Mouse (Mus musculus) heart, embryonic 14.5 days (tissue): Measurements from ENCODE around the gene Uroc1. TPM values are rescaled to one million over a fixed set of nuclear protein-coding genes. Genes with fewer than 3 reads are reported as not detected.

Source experiments
- ATAC-seq: fragments of 200-750 bp; cut with Nextera tagmentation; 2 replicates; pipeline ENCODE4 v1.8.0; 2017; ENCODE audit warnings: low read depth, moderate TSS enrichment; ENCODE audit not compliant: insufficient number of reproducible peaks, insufficient read depth, low FRiP score
- H3K27ac ChIP-seq, 2 experiments: fragments of 200-500 bp in 1 of 2; fragments of 300-500 bp in 1 of 2; sonication (generic) in 1 of 2; replicated peaks in 1 of 2; 2 replicates each; pipeline ENCODE4 v1.5.1; 2012 to 2014; ENCODE audit warnings: low read depth in 2 of 2, low read length in 2 of 2, control low read depth in 1 of 2, mild to moderate bottlenecking in 1 of 2, mixed read lengths in 1 of 2; ENCODE audit not compliant: control insufficient read depth in 1 of 2, insufficient read depth in 1 of 2
- H3K27me3 ChIP-seq: fragments of 300-500 bp; sonication (generic); 2 replicates; pipeline ENCODE4 v1.6.1; 2014; ENCODE audit warnings: mild to moderate bottlenecking, low read length, control low read depth; ENCODE audit not compliant: control insufficient read depth, insufficient read depth
- H3K36me3 ChIP-seq: fragments of 300-500 bp; sonication (generic); 2 replicates; pipeline ENCODE4 v1.6.1; 2014; ENCODE audit warnings: mild to moderate bottlenecking, control low read depth, low read length, mixed read lengths; ENCODE audit not compliant: control insufficient read depth, insufficient read depth
- H3K4me1 ChIP-seq, 2 experiments: fragments of 200-500 bp in 1 of 2; fragments of 300-500 bp in 1 of 2; sonication (generic) in 1 of 2; 2 replicates each; pipeline ENCODE4 v1.6.1; 2012 to 2014; ENCODE audit warnings: low read length in 2 of 2, control low read depth in 1 of 2, mixed read lengths in 1 of 2; ENCODE audit not compliant: control insufficient read depth in 2 of 2, insufficient read depth in 2 of 2
- H3K4me2 ChIP-seq: fragments of 300-500 bp; sonication (generic); 2 replicates; pipeline ENCODE4 v1.6.1; 2014; ENCODE audit warnings: mild to moderate bottlenecking, low read length
- H3K4me3 ChIP-seq, 2 experiments: fragments of 200-500 bp in 1 of 2; fragments of 300-500 bp in 1 of 2; sonication (generic) in 1 of 2; 2 replicates each; pipeline ENCODE4 v1.5.1; 2012 to 2014; ENCODE audit warnings: low read length in 2 of 2, mild to moderate bottlenecking in 2 of 2, control low read depth in 1 of 2, low read depth in 1 of 2, moderate library complexity in 1 of 2; ENCODE audit not compliant: control insufficient read depth in 1 of 2, insufficient read depth in 1 of 2
- H3K9ac ChIP-seq: fragments of 300-500 bp; sonication (generic); 2 replicates; pipeline ENCODE4 v1.6.1; 2014; ENCODE audit warnings: mild to moderate bottlenecking, low read length
- H3K9me3 ChIP-seq: fragments of 300-500 bp; sonication (generic); 2 replicates; pipeline ENCODE4 v1.6.1; 2016; ENCODE audit warnings: low read length, control low read depth; ENCODE audit not compliant: control insufficient read depth
- WGBS: fragments of 180-500 bp; shearing (Covaris S2); extraction: QIAGEN DNeasy Blood & Tissue Kit; methylation state at CpG from one replicate; pipeline ENCODE4 v1.1.7; 2014; 5-methylcytosine and 5-hydroxymethylcytosine counted together
- polyA plus RNA-seq: library from polyadenylated mRNA; unstranded; fragments of >200 nt; fragmentation: Nextera tagmentation; extraction: Ambion mirVana; gene quantifications from 2 replicates; pipeline ENCODE4 v1.2.1, GENCODE M21; 2014

Uroc1 gene
- polyA plus RNA-seq, 1 experiment from 2014 or later = not detected

DNA sequence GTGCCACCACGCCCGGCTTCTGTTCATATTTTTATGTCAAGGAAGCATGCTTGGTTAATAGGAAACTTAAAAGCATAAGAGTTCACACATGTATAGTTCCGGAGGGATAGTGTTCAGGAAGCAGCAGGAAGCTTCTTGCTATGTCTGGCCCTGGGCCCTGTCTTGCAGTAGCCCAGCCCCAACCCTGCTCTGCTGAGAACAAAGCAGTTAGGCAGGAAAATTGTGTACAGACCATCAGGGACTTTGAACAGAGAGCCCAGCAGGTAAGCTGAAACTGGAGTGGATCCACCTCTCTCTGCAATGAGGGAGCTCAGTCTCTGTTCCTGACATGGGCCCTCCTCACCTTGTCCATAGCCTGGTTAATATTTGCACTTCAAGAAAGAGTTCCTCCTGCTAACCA is 64.2 kb downstream of the Uroc1 start:
- H3K4me1 ChIP-seq = peaks cover 0 to 3% of the 10 kb centered on the region in 2 experiments; a peak in 2 of 4 replicates
- 80% methylated on average over 3 of the region's 3 CpGs for WGBS
- peaks cover 48% of the 10 kb centered on the region for H3K36me3 ChIP-seq

DNA sequence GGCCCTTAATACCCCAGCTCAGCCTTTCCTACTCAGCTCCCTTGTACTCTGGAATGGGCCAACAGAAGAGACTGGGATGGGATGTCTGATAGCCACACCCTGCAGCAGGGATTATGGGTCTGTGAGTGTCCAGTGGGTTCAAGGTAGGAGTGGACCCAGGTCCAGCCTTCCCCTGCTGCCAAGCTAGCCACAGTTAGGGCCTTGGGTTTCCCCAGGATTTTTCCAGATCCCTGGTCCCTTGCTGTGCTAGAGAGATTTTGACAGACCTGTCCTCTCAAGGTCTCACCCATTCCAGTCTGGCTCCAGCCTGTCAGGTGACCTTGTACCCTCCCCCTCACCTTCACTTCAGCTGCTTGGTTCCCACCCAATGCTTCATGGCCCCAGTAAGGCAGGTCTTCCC is 75.5 kb downstream of the Uroc1 start:
- H3K4me2 ChIP-seq = no peak overlapping the region
- H3K27me3 ChIP-seq = no peaks in the 10 kb centered on the region
- ATAC-seq = no peak
- H3K36me3 ChIP-seq = peaks cover 8% of the 10 kb centered on the region; the same call in 1 of the 2 replicates
- H3K4me3 ChIP-seq = no peak overlapping the region
- H3K9me3 ChIP-seq = no peaks in the 10 kb centered on the region
- no peak overlapping the region for H3K9ac ChIP-seq
- no peaks in the 10 kb centered on the region; a peak in 1 of 4 replicates for H3K4me1 ChIP-seq
- no peak overlapping the region for H3K27ac ChIP-seq

More for the DNA sequence above, 64.2 kb downstream of the Uroc1 start:
- no peak overlapping the region for H3K27ac ChIP-seq
- no peaks in the 10 kb centered on the region for H3K9me3 ChIP-seq
- H3K4me2 ChIP-seq = no peak overlapping the region
- no peak overlapping the region for H3K4me3 ChIP-seq
- ATAC-seq = no peak
- H3K27me3 ChIP-seq = no peaks in the 10 kb centered on the region
- H3K9ac ChIP-seq = no peak overlapping the region

DNA sequence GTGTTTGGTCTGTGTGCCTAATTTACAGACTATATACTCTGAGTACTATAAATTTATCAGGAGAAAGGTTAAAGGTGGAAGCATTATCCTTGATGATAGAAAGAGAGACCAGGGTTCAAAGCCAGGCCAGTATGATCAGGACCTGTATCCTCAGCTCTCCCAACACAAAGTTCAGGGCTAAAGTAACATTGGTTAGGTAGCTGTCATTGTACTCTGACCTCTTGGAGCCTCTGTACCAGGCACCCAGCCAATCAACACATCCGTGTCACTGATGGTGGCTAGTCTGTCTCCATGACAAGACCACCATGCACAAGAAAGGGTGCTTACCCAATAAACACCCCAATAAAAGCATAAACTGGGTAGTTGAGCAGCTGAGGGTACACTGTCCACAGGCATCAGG is 77.9 kb downstream of the Uroc1 start:
- 57% methylated on average over 1 of the region's 1 CpGs for WGBS
- H3K27ac ChIP-seq = no peak overlapping the region
- no peak for ATAC-seq
- H3K4me3 ChIP-seq = no peak overlapping the region
- no peaks in the 10 kb centered on the region for H3K27me3 ChIP-seq
- H3K36me3 ChIP-seq = peaks cover 2% of the 10 kb centered on the region; the same call in 1 of the 2 replicates
- H3K4me2 ChIP-seq = no peak overlapping the region
- no peaks in the 10 kb centered on the region for H3K4me1 ChIP-seq
- no peak overlapping the region for H3K9ac ChIP-seq
- no peaks in the 10 kb centered on the region for H3K9me3 ChIP-seq

DNA sequence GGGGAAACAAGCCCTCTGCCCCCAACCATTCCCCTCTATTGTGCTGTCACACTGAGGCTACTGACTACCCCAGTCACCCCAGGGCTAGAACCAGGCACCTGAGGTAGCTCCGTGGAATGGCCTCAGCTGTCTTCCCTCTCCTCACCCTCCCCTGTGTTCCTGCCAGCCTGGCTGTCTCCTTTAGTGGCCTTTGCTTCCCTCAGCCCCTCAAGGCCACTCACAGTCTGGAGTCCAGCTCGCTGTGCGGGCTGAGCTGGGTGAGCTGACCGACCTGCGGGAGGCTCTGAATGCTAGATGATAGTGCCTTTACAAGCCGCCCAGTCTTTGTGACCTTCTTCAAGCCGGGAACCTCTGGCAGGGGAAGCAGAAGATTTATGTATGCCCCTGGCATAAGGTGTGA is 78.8 kb downstream of the Uroc1 start:
- no peaks in the 10 kb centered on the region for H3K4me1 ChIP-seq
- no peaks in the 10 kb centered on the region for H3K9me3 ChIP-seq
- H3K27me3 ChIP-seq = no peaks in the 10 kb centered on the region
- H3K9ac ChIP-seq = no peak overlapping the region
- H3K4me2 ChIP-seq = no peak overlapping the region
- H3K36me3 ChIP-seq = no peaks in the 10 kb centered on the region
- 73% methylated on average over 7 of the region's 7 CpGs for WGBS
- ATAC-seq = no peak
- no peak overlapping the region for H3K4me3 ChIP-seq
- no peak overlapping the region for H3K27ac ChIP-seq

Other genes starting within 250 kb of the Uroc1 start
- gene Vmn1r50, start 231.9 kb upstream of the Uroc1 start, polyA plus RNA-seq = not detected in 2 replicates
- not detected in 2 replicates for gene Vmn1r51, start 210.7 kb upstream of the Uroc1 start, polyA plus RNA-seq
- gene Vmn1r52, start 158.5 kb upstream of the Uroc1 start, polyA plus RNA-seq = not detected in 2 replicates
- not detected in 2 replicates for gene V1ra8, start 130.5 kb upstream of the Uroc1 start, polyA plus RNA-seq
- gene Vmn1r53, start 108.8 kb upstream of the Uroc1 start, polyA plus RNA-seq = not detected in 2 replicates
- gene Vmn1r54, start 87.0 kb upstream of the Uroc1 start, polyA plus RNA-seq = not detected in 2 replicates
- gene BC048671, start 32.1 kb upstream of the Uroc1 start, polyA plus RNA-seq = not detected in 2 replicates
- gene Chst13, start 8.1 kb upstream of the Uroc1 start, polyA plus RNA-seq = not detected in 2 replicates
- 11.0 and 11.5 TPM in 2 replicates for gene Zxdc, start 36.2 kb downstream of the Uroc1 start, polyA plus RNA-seq
- 0.24 and 0.30 TPM in 2 replicates for gene Cfap100, start 95.5 kb downstream of the Uroc1 start, polyA plus RNA-seq
- 13.1 and 14.9 TPM in 2 replicates for gene Klf15, start 129.3 kb downstream of the Uroc1 start, polyA plus RNA-seq
- 0.59 and 1.1 TPM in 2 replicates for gene Aldh1l1, start 153.1 kb downstream of the Uroc1 start, polyA plus RNA-seq